Mouse (Mus musculus) embryonic fibroblast, embryonic 13.5 days (primary cell): ENCODE measurements at regions not wholly inside any gene's neighbourhood (a gene's known extent, or its start where the extent isn't known, plus 50 kb on each side); places are given as distances from the start of the nearest gene placed in this dataset.
A peak's percentile ranks its signal among the peaks of the same experiment; 100 is the strongest.

Experiments
- H3K27ac ChIP-seq: 2 replicates; pipeline ENCODE4 v1.5.1; 2012; ENCODE audit warnings: low read length, control low read depth, inconsistent platforms; ENCODE audit not compliant: insufficient read depth
- H3K4me1 ChIP-seq: 2 replicates; pipeline ENCODE4 v1.6.1; 2011; ENCODE audit warnings: low read length; ENCODE audit not compliant: control insufficient read depth, insufficient read depth
- H3K4me3 ChIP-seq: 2 replicates; pipeline ENCODE4 v1.5.1; 2011; ENCODE audit warnings: mild to moderate bottlenecking, control low read depth, low read length; ENCODE audit not compliant: insufficient read depth
- CTCF ChIP-seq: IDR thresholded peaks from 2 replicates; pipeline ENCODE4 v1.5.1; 2011; ENCODE audit warnings: mild to moderate bottlenecking, control low read depth, low read length, moderate library complexity, borderline replicate concordance; ENCODE audit not compliant: insufficient read depth
- POLR2A ChIP-seq: IDR thresholded peaks from 2 replicates; pipeline ENCODE4 v1.6.1; 2011; ENCODE audit warnings: low read depth, mild to moderate bottlenecking, control low read depth, low read length, moderate library complexity

DNA sequence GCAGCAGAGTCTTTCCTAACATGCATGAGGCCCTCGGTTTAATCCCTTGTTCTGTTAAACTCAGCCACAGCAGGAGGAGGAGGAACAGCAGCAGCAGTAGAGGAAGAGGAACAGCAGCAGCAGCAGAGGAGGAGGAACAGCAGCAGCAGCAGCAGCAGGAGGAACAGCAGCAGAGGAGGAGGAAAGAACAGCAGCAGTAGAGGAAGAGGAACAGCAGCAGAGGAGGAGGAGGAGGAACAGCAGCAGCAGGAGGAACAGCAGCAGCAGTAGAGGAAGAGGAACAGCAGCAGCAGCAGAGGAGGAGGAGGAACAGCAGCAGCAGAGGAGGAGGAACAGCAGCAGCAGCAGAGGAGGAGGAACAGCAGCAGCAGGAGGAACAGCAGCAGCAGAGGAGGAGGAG, 437.9 kb downstream of the Zfp704 start:
- Histone ChIP-seq H3K4me3 (no peak overlapping the region), H3K27ac (no peak overlapping the region), H3K4me1 (0 out of 2 replicates have a peak, but pooled peaks cover 5% of the 10 kb centered on the region)
- TF ChIP-seq CTCF (no peak), POLR2A (no peak)

DNA sequence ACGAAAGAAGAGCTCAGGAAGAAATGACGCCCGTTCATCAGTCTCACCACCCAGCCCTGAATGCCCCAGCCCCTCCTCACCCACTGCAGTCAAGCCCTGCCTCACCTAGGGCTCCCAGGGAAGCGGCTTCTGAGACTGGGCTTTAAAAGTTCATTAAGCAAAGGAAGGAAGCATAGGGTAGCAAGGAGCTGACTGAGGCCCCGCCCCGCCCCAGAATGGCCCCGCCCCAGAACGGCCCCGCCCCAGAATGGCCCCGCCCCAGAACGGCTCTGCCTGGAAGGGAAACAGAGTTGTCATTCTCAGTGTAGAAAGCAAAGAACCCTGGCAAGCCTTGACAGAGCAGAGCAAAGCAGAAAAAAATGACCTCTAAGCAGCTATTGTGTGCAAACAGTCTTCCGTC, 440.9 kb downstream of the Zfp704 start:
- no peaks in the 10 kb centered on the region for H3K4me1 ChIP-seq
- no peak for TF ChIP-seq POLR2A
- no peak for TF ChIP-seq CTCF
- no peak overlapping the region for H3K27ac ChIP-seq
- H3K4me3 ChIP-seq = no peak overlapping the region

DNA sequence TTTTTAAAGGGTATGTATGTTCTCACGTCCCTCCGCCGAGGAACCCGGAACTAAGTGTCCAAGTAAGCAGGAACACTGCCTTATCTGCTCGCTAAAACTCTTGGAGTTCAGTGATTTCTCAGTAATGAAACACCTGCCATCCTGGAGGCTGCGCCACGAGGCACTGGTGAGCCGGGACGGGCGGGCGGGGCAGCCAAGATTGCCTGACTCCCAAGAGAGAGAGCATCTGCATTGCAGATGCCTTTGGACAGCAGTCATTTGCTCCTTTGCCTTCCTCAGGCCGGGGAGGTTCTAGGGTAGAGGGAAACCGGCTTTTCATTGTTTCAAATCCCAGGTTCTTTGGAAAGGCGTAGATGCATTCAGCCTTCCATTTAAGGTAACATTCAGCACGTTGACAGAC, 450.8 kb downstream of the Zfp704 start:
- no peak for TF ChIP-seq POLR2A
- no peak for TF ChIP-seq CTCF
- Histone ChIP-seq H3K27ac (no peak overlapping the region), H3K4me3 (no peak overlapping the region), H3K4me1 (peaks cover 5% of the 10 kb centered on the region)

DNA sequence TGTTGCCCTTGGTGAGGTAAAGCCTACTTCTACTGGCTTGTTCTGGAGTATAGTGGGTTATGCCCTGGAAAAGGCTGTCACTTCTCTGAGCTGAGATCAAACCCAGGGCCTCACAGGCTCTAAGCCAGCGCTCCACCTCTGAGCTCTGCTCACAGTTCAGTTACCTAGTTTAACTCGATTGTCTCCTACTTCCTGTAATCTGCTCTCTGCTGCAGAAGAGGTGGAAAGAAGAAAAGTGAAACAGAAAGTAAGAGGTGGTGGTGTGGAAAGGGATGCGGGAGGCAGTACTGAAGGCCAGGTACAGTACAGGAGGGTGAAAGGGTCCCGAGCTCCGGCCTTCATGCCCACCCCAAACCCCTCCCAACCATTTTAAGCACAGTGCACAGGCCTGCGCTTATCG, 455.7 kb downstream of the Zfp704 start:
- Histone ChIP-seq H3K27ac (no peak overlapping the region), H3K4me3 (no peak overlapping the region), H3K4me1 (peaks cover 11% of the 10 kb centered on the region)
- TF ChIP-seq POLR2A (no peak), CTCF (no peak)

DNA sequence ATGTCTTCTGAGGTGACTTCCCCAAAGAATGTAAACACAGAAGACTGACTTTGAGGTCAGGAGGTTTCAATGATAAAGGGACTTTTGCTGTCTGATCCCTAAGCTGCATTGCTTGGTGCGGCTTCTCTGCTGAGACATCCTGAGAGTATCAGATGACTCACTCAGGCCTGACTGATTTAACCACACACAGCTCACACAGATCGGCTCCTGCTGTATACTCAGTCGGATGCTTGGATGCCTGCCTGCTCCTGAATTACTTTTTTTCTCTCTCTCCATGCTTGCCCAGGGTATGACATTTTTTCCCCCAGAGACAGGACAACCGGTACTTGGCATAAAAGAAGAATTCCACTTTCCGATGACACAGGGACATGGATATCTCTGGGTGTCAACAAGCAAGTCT, 456.2 kb downstream of the Zfp704 start:
- no peak for TF ChIP-seq CTCF
- TF ChIP-seq POLR2A = no peak
- H3K27ac ChIP-seq = no peak overlapping the region
- H3K4me3 ChIP-seq = no peak overlapping the region

DNA sequence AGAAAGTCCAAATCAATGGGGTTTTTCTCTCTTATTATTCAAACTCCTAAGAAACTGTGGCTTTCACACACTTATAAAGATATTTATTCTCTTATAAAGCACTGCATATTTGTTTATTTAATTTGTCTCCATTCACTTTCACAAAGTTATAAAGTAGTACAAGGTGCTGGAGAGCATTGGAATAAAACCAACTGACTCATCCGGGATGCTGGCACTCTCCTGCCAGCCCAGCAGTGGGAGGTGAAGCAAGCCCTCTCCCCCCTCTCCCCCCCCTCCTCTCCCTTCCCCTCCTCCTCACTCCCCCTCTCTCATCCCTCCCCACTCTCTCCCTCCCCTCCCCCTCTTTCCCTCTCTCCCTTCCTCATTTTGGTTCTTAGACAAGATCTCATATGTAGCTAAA, 457.6 kb downstream of the Zfp704 start:
- Histone ChIP-seq H3K4me3 (no peak overlapping the region), H3K4me1 (peaks cover 11% of the 10 kb centered on the region)
- TF ChIP-seq CTCF = no peak
- no peak for TF ChIP-seq POLR2A

More for the DNA sequence above, 456.2 kb downstream of the Zfp704 start:
- H3K4me1 ChIP-seq = peaks cover 11% of the 10 kb centered on the region

DNA sequence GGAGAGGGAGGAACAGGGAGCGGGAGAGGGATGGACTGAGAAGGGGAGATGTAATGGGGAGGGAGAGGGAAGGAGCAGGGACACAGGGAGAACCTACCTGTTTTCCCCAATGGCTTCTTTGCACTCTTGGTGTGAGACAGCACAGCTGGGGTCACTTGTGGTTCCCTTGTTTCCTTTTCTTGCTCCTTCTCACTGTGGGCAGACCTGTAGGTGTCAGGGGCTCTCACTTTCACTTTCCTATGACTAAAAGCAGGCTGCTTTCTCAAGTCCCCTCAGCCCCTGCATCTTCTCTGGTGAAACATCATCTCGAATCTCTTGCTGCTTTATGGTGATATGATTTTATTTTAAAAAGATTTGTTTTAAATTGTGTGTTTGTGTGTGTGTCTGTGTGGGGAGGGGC, 458.3 kb downstream of the Zfp704 start:
- Histone ChIP-seq H3K4me1 (peaks cover 11% of the 10 kb centered on the region), H3K4me3 (no peak overlapping the region), H3K27ac (no peak overlapping the region)
- TF ChIP-seq CTCF (no peak), POLR2A (no peak)

More for the DNA sequence above, 457.6 kb downstream of the Zfp704 start:
- H3K27ac ChIP-seq = no peak overlapping the region

DNA sequence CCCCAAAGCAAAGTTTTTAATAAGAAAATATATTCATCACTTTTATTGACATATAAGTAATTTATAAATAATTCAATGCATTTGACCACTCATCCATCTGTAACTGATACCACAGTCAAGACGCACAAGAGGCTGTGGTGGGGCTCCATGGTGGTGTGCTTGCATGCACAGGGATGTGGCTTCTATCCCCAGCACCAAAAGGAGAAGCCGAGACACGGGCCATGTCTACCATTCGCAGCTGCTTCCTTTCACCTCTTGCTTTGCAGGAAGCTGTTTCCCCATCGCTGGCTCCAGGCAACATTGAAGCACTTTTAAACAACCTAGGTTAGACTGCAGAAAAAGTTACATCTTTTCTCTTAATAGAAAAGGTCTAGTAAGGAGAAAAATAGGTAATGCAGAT, 461.3 kb downstream of the Zfp704 start:
- H3K4me3 ChIP-seq = no peak overlapping the region
- H3K4me1 ChIP-seq = peaks cover 15% of the 10 kb centered on the region
- TF ChIP-seq POLR2A = no peak
- no peak overlapping the region for H3K27ac ChIP-seq

DNA sequence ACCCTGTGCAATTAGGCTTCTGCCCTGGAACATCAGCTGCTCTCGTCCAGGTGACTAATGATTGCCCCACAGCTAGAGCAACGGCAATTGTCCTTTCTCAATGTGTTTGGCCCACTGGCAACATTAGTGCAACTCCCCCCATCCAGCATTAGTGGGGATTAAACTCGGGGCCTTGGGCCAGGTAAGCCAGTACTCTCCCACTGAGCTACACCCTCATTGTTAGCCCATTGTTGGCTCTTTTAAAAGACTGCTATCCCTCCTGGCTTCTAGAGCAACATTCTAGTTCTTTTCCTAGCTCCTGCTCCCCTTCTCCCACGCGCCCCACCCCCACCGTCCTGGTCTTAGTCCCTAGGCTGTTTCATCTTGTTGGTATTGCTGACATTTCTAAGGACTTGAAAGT, 463.4 kb downstream of the Zfp704 start:
- Histone ChIP-seq H3K4me3 (no peak overlapping the region), H3K27ac (no peak overlapping the region), H3K4me1 (peaks cover 11% of the 10 kb centered on the region)
- TF ChIP-seq CTCF (no peak), POLR2A (no peak)

DNA sequence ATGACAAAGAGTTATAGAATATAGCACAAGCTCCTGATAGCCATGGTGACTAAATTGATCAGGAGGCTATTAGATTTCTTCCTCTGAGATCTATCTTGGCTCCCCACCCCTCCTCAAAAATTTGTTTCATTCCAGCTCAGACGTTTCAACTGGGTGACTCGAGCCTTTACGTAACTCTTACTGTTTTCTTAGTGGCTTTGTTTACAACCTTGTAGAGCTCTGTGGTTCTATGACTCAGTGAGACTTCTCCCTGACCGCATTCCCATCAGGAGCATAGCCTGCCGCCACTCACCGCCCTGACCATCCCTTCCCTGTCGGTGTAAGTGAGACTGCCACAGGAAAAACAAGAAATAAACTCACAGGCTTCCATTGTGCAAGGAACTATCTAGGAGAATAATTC, 464.3 kb downstream of the Zfp704 start:
- Histone ChIP-seq H3K4me1 (peaks cover 11% of the 10 kb centered on the region), H3K27ac (peak overlapping the region; percentile 88), H3K4me3 (no peak overlapping the region)
- no peak for TF ChIP-seq POLR2A
- TF ChIP-seq CTCF = no peak

DNA sequence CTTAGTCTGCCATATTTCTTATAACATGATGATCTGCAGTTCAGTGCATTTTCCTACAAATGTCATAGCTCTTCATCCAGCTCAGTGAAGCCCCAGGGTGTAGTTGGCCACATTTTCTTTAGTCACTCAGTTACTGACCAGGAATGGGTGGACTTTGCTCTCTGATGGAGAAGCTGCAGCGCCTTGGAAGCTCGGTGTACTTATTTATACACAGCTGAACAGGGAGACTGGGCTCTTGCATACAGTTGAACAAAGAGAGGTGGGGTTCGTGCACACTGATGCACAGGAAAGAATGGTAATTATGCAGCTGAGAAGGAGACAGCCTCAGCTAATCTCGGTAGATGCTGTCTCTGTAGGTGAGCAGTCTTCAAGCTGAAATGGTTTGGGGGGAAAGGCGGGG, 468.0 kb downstream of the Zfp704 start:
- Histone ChIP-seq H3K4me1 (peaks cover 11% of the 10 kb centered on the region), H3K4me3 (no peak overlapping the region)
- TF ChIP-seq POLR2A (no peak), CTCF (no peak)

More for the DNA sequence above, 468.0 kb downstream of the Zfp704 start:
- no peak overlapping the region for H3K27ac ChIP-seq
